Mouse (Mus musculus) embryo, embryonic 9.5 days (tissue): ENCODE measurements around the gene Rbm10.

ENCODE experiments used
- DNase-seq: peaks from one replicate; pipeline ENCODE4 v3.0.0-alpha.2; 2017; ENCODE audit errors: extremely low spot score

The Rbm10 gene

GRCm38 (mm10) chrX:20617176-20617902 is at the start of gene Rbm10, which contains the start of gene Ndufb11:
Gene Rbm10, plus strand, starts transcription at chrX:20617503.
Gene Ndufb11, minus strand, starts transcription at chrX:20617619.
- peak; percentile 79 for DNase-seq

- DNase-seq = peak; percentile 22
These were observed 46.3 kb upstream of the Rbm10 start for GRCm38 (mm10) chrX:20571024-20571423.

GRCm38 (mm10) chrX:20572683-20573082 is 44.6 kb upstream of the Rbm10 start:
- no peak for DNase-seq

- no peak for DNase-seq
These were observed 43.4 kb upstream of the Rbm10 start for GRCm38 (mm10) chrX:20573927-20574326.

GRCm38 (mm10) chrX:20587968-20588367 is 29.3 kb upstream of the Rbm10 start:
- DNase-seq = no peak

- no peak for DNase-seq
These were observed 8.8 kb upstream of the Rbm10 start for GRCm38 (mm10) chrX:20608500-20608899.

GRCm38 (mm10) chrX:20616861-20617175 is 485 bp upstream of the Rbm10 start:
- no peak for DNase-seq

- DNase-seq = peak; percentile 70
These were observed 648 bp downstream of the Rbm10 start for GRCm38 (mm10) chrX:20617903-20618399.

- no peak for DNase-seq
These were observed 20.8 kb downstream of the Rbm10 start for GRCm38 (mm10) chrX:20638141-20638540.

- DNase-seq = no peak
These were observed 27.5 kb downstream of the Rbm10 start for GRCm38 (mm10) chrX:20644780-20645179.

GRCm38 (mm10) chrX:20657593-20657992 is 40.3 kb downstream of the Rbm10 start:
- no peak for DNase-seq

- peak; percentile 77 for DNase-seq
These were observed 40.8 kb downstream of the Rbm10 start, which contains the start of gene Uba1 for GRCm38 (mm10) chrX:20658026-20658652. Gene Uba1, plus strand, starts transcription at chrX:20658326.

- peak; percentile 16 for DNase-seq
These were observed 41.6 kb downstream of the Rbm10 start for GRCm38 (mm10) chrX:20658891-20659406.

- no peak for DNase-seq
These were observed 45.0 kb downstream of the Rbm10 start for GRCm38 (mm10) chrX:20662317-20662715.

- DNase-seq = peak; percentile 82
These were observed 45.6 kb downstream of the Rbm10 start for GRCm38 (mm10) chrX:20662716-20663443.

GRCm38 (mm10) chrX:20663444-20663790 is 46.1 kb downstream of the Rbm10 start:
- no peak for DNase-seq

- DNase-seq = peak; percentile 76
These were observed 70.3 kb downstream of the Rbm10 start, which contains the start of gene Cdk16 for GRCm38 (mm10) chrX:20687519-20688067. Gene Cdk16, plus strand, starts transcription at chrX:20687954.

- DNase-seq = peak; percentile 84
These were observed 70.8 kb downstream of the Rbm10 start for GRCm38 (mm10) chrX:20688068-20688547.

GRCm38 (mm10) chrX:20688615-20689014 is 71.3 kb downstream of the Rbm10 start:
- peak; percentile 69 for DNase-seq

GRCm38 (mm10) chrX:20691566-20691965 is 74.3 kb downstream of the Rbm10 start:
- DNase-seq = no peak

- DNase-seq = no peak
These were observed 75.3 kb downstream of the Rbm10 start for GRCm38 (mm10) chrX:20692616-20693015.

GRCm38 (mm10) chrX:20695842-20696241 is 78.5 kb downstream of the Rbm10 start:
- no peak for DNase-seq
